Mouse (Mus musculus) intestine, postnatal 0 days (tissue): Measurements from ENCODE around the gene Slain2. TPM values are rescaled to one million over a fixed set of nuclear protein-coding genes. Genes with fewer than 3 reads are reported as not detected.

Experiments
- ATAC-seq: fragments of 200-750 bp; cut with Nextera tagmentation; 2 replicates; pipeline ENCODE4 v1.8.0; 2017; ENCODE audit warnings: mild to moderate bottlenecking, moderate TSS enrichment, moderate library complexity
- H3K27ac ChIP-seq: fragments of 300-500 bp; sonication (generic); 2 replicates; pipeline ENCODE4 v1.5.1; 2014; ENCODE audit warnings: mild to moderate bottlenecking, low read depth, low read length, moderate library complexity
- H3K27me3 ChIP-seq: fragments of 300-500 bp; sonication (generic); replicated peaks from 2 replicates; pipeline ENCODE4 v1.6.1; 2014; ENCODE audit warnings: low read length, mixed read lengths; ENCODE audit not compliant: control insufficient read depth, insufficient read depth
- H3K36me3 ChIP-seq: fragments of 300-500 bp; sonication (generic); 2 replicates; pipeline ENCODE4 v1.6.1; 2014; ENCODE audit warnings: mild to moderate bottlenecking, moderate library complexity; ENCODE audit not compliant: control insufficient read depth, insufficient read depth
- H3K4me1 ChIP-seq: fragments of 300-500 bp; sonication (generic); replicated peaks from 2 replicates; pipeline ENCODE4 v1.6.1; 2014; ENCODE audit warnings: antibody characterized with exemption, low read length, mixed read lengths; ENCODE audit not compliant: control insufficient read depth, insufficient read depth
- H3K4me2 ChIP-seq: fragments of 300-500 bp; sonication (generic); replicated peaks from 2 replicates; pipeline ENCODE4 v1.6.1; 2014; ENCODE audit warnings: low read depth, mild to moderate bottlenecking, moderate library complexity
- H3K4me3 ChIP-seq: fragments of 300-500 bp; sonication (generic); 2 replicates; pipeline ENCODE4 v1.5.1; 2014; ENCODE audit warnings: low read depth, low read length
- H3K9ac ChIP-seq: fragments of 300-500 bp; sonication (generic); 2 replicates; pipeline ENCODE4 v1.6.1; 2014; ENCODE audit warnings: mild to moderate bottlenecking, low read depth, low read length
- H3K9me3 ChIP-seq: fragments of 300-500 bp; sonication (generic); 2 replicates; pipeline ENCODE4 v1.6.1; 2016; ENCODE audit warnings: mixed run types; ENCODE audit not compliant: control insufficient read depth
- CTCF ChIP-seq: sonication (generic); IDR thresholded peaks from 2 replicates; pipeline ENCODE4 v1.5.1; 2016; ENCODE audit warnings: low read depth, mild to moderate bottlenecking, control low read depth, antibody characterized with exemption, moderate library complexity
- WGBS: fragments of 180-500 bp; shearing (Covaris S2); extraction: QIAGEN DNeasy Blood & Tissue Kit; methylation state at CpG from one replicate; pipeline ENCODE4 v1.1.7; 2014; 5-methylcytosine and 5-hydroxymethylcytosine counted together
- polyA plus RNA-seq: library from polyadenylated mRNA; unstranded; fragments of >200 nt; fragmentation: Nextera tagmentation; extraction: Ambion mirVana; gene quantifications from 2 replicates; pipeline ENCODE4 v1.2.1, GENCODE M21; 2015

Gene Slain2
- 9.6 and 10.1 TPM in 2 replicates for polyA plus RNA-seq

DNA sequence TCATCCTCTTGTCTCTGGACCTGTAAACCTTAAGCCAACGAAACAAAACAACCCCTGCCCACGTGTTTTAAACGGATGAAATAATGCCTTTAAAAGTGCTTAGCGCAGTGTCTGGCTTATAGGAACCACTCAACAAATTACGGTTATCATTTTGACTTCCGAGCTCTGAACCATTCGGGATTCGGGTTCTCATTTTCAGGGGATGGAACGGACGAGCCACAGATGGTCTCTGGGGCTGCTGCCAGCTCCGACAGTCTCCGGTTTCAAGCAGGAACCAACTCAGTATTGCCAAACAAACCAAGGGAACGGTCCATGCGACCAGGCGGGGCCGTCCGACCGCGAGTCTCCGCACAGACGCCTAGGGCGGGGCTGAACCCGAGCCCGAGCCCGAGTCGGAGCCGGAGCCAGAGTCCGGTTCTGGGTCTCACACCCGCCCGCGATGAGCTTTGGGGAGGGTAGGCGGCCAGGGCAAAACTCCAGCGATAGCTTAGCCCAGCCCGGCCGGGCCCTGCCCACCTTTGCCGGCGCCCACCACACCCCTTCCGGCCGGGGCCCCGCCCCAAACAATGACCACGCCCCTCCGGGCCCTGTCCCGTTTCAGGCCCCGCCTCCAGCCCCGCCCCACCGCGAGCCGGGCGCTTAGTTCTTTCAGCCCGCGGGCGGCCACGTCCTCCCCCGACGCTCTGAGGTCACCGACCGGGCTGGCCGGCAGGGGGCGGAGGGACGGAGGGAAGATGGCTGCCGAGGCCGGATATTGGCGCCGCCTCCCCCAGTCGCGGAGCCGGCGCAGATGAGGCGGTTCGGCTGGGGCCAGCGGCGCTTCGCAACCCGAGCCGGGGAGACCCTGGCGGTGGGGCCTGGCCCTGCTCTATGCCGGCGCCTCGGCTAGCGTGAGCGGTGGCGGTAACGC is at the start of gene Slain2:
Slain2 (plus strand) TSS at position 657 of the 910 bp plus-strand sequence.
- no peaks in the 10 kb centered on the region for H3K9me3 ChIP-seq
- peak; percentile 88 for TF ChIP-seq CTCF
- peak within 1 kb of the TSS; percentile 98 for H3K27ac ChIP-seq
- peak within 1 kb of the TSS; percentile 88 for H3K9ac ChIP-seq
- peak within 1 kb of the TSS; percentile 98 for H3K4me3 ChIP-seq
- ATAC-seq = peak; percentile 95
- H3K4me1 ChIP-seq = peaks cover 9% of the 10 kb centered on the region; the same call in 1 of the 2 replicates
- no peaks in the 10 kb centered on the region for H3K36me3 ChIP-seq
- peak within 1 kb of the TSS; percentile 94 for H3K4me2 ChIP-seq
- H3K27me3 ChIP-seq = no peaks in the 10 kb centered on the region
- WGBS = under 1% methylated on average over 79 of the region's 83 CpGs

DNA sequence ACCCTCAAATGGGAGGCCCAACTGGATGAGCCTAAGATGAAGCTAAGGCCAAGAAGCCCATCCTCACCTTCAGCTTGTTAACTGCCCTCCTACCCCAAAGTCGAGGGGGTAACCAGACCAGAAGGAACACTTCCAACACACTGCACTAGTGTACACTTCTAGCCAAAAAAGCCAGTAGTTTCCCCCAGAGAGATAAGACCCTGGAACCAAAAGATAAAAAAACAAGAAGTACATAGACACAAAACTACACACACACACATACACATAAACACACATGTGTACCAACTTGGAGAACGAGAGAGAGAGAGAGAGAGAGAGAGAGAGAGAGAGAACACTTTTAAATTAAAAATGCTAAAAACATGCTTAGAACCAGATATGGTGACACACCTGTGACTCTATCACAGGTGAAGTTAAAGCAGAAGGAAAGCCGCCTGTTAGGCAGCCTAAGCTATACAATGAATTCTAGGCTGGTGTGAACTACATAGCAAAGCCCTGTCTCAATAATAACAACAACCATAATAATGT is 49.4 kb upstream of the Slain2 start:
- Histone ChIP-seq H3K9me3 (no peaks in the 10 kb centered on the region), H3K36me3 (0 out of 2 replicates have a peak, but pooled peaks cover 4% of the 10 kb centered on the region), H3K27ac (no peak overlapping the region), H3K4me1 (no peaks in the 10 kb centered on the region; the same call in 1 of the 2 replicates), H3K4me2 (no peak overlapping the region), H3K4me3 (no peak overlapping the region), H3K9ac (no peak overlapping the region), H3K27me3 (no peaks in the 10 kb centered on the region)
- TF ChIP-seq CTCF = no peak
- ATAC-seq = no peak
- 79% methylated on average over 3 of the region's 3 CpGs for WGBS

- no peaks in the 10 kb centered on the region; the same call in 1 of the 2 replicates for H3K4me1 ChIP-seq
- H3K4me3 ChIP-seq = peak overlapping the region; percentile 56; the same call in 1 of the 2 replicates
- 0 out of 2 replicates have a peak, but pooled peaks cover 4% of the 10 kb centered on the region for H3K9me3 ChIP-seq
- H3K27ac ChIP-seq = peak overlapping the region; percentile 83
- no peaks in the 10 kb centered on the region for H3K27me3 ChIP-seq
- ATAC-seq = 0 out of 2 replicates have a peak, but pooled peaks have one; percentile 12
- 28% methylated on average over 6 of the region's 6 CpGs for WGBS
- no peak for TF ChIP-seq CTCF
- H3K36me3 ChIP-seq = 0 out of 2 replicates have a peak, but pooled peaks cover 4% of the 10 kb centered on the region
- no peak overlapping the region for H3K9ac ChIP-seq
- H3K4me2 ChIP-seq = peak overlapping the region; percentile 84
These were observed 47.7 kb upstream of the Slain2 start for GRCm38 (mm10) chr5:72866260-72866905.

DNA sequence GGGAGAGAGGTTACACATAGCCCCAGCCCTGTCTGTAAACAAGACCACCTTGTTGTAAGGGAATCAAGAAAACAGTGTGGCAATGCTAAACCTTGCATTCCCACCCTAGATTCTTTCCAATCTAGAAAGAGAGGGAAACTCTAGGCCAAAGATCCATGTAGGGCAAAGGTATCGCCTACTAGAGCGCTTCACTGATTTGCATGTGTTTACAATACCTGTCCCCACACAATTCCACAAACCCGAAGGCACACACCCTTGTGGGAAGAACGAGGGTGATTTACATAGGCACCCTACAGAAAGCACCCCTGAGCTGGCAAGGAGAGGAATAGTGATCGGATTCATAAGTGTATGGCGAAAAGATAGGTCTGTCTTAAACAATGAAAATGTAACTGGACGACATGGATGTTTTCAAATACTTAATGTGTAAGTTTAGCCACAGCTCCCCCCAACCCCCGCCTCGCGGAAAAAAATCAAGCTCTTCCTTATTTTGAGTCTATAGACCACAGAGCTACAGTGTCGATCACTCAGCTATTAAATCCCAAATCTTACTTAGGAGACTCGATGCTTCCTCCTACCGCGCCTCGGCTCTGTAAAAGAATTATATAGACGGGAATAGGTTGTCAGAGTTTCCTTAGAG is 47.0 kb upstream of the Slain2 start:
- peak overlapping the region; percentile 62 for H3K9ac ChIP-seq
- WGBS = 15% methylated on average over 16 of the region's 16 CpGs

DNA sequence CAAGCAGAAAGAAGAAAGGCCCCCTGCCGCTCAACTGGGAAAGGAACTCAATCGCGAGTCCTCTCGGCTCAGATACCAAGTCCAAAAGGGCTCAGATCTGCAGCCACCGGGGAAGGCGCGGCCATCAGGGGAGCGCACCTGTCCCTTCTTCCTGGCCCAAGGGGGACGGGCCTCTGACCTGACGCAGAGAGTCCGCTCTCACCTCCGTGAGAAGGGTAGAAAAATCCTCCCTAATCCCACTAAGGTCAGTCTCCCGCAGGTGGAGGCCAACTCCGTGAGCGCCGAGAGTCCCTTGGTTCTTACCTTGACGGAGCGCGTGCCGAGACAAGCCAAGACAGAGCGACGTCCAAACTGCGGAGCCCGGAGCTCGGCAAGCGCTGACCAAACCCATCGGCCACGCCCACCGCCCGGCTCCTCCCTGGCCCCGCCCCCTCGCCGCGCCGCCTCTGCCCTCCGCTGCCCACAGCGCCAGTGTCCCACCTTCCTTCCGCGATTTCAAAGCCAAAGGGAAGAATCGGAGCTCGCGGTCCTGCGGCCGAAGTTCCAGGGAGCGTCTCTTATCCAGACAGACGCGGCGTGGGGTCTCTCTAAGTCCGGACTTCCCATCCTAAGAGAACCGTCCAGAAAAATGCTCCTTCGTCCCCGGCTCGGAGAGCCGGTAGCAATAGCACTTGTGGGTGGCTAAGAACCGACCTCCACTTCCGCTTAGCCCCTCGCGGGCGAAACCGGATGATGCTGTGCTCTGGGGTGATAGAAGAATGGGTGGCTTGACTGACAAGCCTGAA is 45.8 kb upstream of the Slain2 start, which contains the start of gene Tec:
Tec (minus strand) TSS at position 393 of the 785 bp plus-strand sequence.
- Histone ChIP-seq H3K4me2 (peak within 1 kb of the TSS; percentile 84), H3K4me1 (no peaks in the 10 kb centered on the region; the same call in 1 of the 2 replicates), H3K9ac (peak within 1 kb of the TSS; percentile 62), H3K4me3 (peak within 1 kb of the TSS; percentile 56), H3K36me3 (0 out of 2 replicates have a peak, but pooled peaks cover 4% of the 10 kb centered on the region), H3K27ac (peak within 1 kb of the TSS; percentile 83), H3K27me3 (no peaks in the 10 kb centered on the region), H3K9me3 (0 out of 2 replicates have a peak, but pooled peaks cover 4% of the 10 kb centered on the region)
- WGBS = under 1% methylated on average over 60 of the region's 60 CpGs
- peak; percentile 42 for TF ChIP-seq CTCF
- ATAC-seq = peak; percentile 91

More for the DNA sequence above, 47.0 kb upstream of the Slain2 start:
- no peaks in the 10 kb centered on the region; the same call in 1 of the 2 replicates for H3K4me1 ChIP-seq
- 0 out of 2 replicates have a peak, but pooled peaks cover 4% of the 10 kb centered on the region for H3K9me3 ChIP-seq
- H3K27ac ChIP-seq = peak overlapping the region; percentile 83
- no peak for TF ChIP-seq CTCF
- H3K4me3 ChIP-seq = peak overlapping the region; percentile 56
- no peak for ATAC-seq
- 0 out of 2 replicates have a peak, but pooled peaks cover 4% of the 10 kb centered on the region for H3K36me3 ChIP-seq
- peak overlapping the region; percentile 84 for H3K4me2 ChIP-seq
- no peaks in the 10 kb centered on the region for H3K27me3 ChIP-seq
